Mouse (Mus musculus) neutrophil, adult 59 days (primary cell): ENCODE measurements around the gene Rtbdn. TPM values are rescaled to one million over a fixed set of nuclear protein-coding genes. Genes with fewer than 3 reads are reported as not detected.

Experiments used
- total RNA-seq, 2 experiments: library from RNA; stranded (reverse); gene quantifications; 1 replicate in 1 of 2; 2 replicates in 1 of 2; pipeline ENCODE4 v1.2.4; 2023

Rtbdn gene
- not detected for total RNA-seq

GRCm38 (mm10) chr8:84946528-84947240 lies at the start of gene Rtbdn:
Gene Rtbdn (plus strand): TSS chr8:84946991.

GRCm38 (mm10) chr8:84901752-84902151 lies 45.0 kb upstream of the Rtbdn start, which contains the start of gene Klf1:
Gene Klf1 (plus strand): TSS chr8:84901928.

DNA sequence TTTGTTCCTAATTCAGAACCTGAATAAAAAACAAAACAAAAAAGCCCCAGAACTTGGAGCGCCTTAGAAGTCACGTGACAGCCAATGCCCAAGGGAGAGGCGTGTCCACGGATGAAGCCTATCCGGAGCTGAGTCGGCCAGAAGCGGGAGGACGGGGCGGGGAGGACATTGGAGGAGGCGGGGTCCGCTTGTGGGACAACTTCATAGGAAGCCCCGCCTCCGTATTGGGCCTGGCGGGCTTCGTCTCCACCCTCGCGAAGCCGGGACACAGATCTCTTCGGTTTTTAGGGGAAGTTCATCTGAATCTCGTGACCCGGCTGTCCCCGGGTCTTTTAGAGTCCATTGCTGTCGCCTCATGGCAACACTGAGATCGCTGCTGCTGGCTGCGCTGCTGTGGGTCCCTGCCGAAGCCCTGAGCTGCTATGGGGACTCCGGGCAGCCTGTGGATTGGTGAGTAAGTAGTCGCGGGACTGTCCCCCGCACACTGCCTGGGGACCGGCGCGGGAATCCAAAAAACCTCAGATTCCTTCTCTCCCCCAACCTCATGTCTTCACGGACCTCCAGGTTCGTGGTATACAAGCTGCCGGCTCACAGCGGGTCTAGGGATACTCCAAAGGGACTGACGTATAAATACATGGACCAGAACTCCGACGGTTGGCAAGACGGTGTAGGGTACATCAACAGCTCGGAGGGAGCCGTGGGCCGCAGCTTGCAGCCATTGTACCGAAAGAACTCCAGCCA lies 38.2 kb upstream of the Rtbdn start, which contains the start of gene Dnase2a:
Dnase2a (plus strand) TSS at position 140 of the 741 bp plus-strand sequence.

GRCm38 (mm10) chr8:84936962-84937546 lies 9.7 kb upstream of the Rtbdn start, which contains the start of gene Mast1:
Gene Mast1 (minus strand): TSS chr8:84937359.

GRCm38 (mm10) chr8:84969241-84970134 lies 22.7 kb downstream of the Rtbdn start, which contains the start of the genes Gm49661, Prdx2 and Rnaseh2a:
Gene Gm49661 (minus strand): TSS chr8:84969433.
Gene Prdx2 (plus strand): TSS chr8:84969587.
Gene Rnaseh2a (minus strand): TSS chr8:84969767.

DNA sequence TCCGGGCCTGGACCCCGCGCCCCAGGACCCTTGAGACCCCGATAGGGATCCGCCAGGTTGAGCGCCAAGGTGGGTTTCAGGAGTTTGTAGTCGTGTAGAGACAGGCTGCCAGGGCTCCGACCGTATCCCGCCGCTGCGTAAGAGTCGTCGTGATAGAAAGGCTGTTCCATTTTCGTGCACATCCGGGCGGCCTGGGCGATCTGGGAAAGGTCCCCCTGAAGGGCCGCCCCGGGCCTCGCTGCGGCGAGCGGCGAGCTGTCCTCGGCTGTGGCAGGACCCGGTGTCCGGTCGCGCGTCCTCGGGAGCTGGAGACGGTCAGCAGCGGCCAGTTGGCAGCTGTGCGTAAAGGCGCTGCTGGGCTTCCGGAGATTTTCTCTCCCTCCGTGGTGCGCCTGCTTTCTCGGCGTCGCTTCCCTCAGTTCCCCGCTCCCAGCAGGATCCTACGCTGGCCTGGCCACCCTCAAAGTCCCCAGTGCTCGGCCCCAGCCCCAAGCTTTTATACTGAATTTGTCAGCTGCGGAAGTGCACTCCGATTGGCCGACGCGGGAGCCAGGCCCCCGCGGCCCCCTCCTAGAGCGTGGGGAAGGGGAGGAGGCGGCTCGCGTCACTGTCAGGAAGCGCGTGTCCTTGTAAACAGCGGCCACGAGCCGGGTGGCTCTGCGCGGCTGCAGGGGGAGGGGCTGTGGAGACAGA lies 31.6 kb downstream of the Rtbdn start, which contains the start of gene Junb:
Junb (minus strand) TSS at position 471 of the 693 bp plus-strand sequence.

DNA sequence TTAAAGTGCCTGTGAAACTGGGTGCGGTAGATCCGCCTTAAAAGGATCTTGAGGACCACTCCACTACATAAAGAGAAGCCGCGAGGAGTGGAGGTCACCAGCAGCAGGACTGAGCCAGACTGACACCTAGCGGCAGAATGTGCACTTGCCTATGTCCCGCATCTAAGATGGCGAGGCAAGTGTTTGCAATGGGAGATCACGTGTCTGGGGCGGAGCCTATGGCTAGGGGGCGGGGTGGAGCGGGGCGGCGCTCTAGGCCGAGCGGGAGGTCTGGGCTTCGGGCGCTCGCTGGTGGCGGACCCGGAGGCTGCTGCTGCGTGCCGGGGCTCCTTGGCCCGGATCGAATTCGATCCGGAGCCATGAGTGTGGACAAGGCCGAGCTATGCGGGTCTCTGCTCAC lies 43.6 kb downstream of the Rtbdn start, which contains the start of gene Hook2:
Hook2 (plus strand) TSS at position 255 of the 400 bp plus-strand sequence.

Other genes with a start within 250 kb of the Rtbdn start
- 100 to 1,000 TPM; 102 to 117 TPM for gene Lyl1, start 245.5 kb upstream of the Rtbdn start, total RNA-seq
- 10 to 100 TPM in 1 of 2 experiments, 1 to 10 TPM in 1; 7.7 to 11.2 TPM for gene G430095P16Rik, start 224.0 kb upstream of the Rtbdn start, total RNA-seq
- 10 to 100 TPM; 19.5 to 24.7 TPM for gene Nfix, start 146.6 kb upstream of the Rtbdn start, total RNA-seq
- 1 to 10 TPM in 1 of 2 experiments, under 1 TPM in 1; 0.95 to 1.0 TPM for gene Dand5, start 124.2 kb upstream of the Rtbdn start, total RNA-seq
- 1 to 10 TPM; 6.1 to 6.9 TPM for gene Gadd45gip1, start 115.5 kb upstream of the Rtbdn start, total RNA-seq
- 10 to 100 TPM; 38.7 to 39.0 TPM for gene Rad23a, start 106.3 kb upstream of the Rtbdn start, total RNA-seq
- 100 to 1,000 TPM; 286 to 287 TPM for gene Calr, start 100.1 kb upstream of the Rtbdn start, total RNA-seq
- 10 to 100 TPM; 29.4 to 29.6 TPM for gene Farsa, start 90.0 kb upstream of the Rtbdn start, total RNA-seq
- 10 to 100 TPM; 13.6 to 16.0 TPM for gene Syce2, start 74.9 kb upstream of the Rtbdn start, total RNA-seq
- 1 to 10 TPM; 5.6 TPM for gene Gcdh, start 53.1 kb upstream of the Rtbdn start, total RNA-seq
- gene Klf1, start 45.1 kb upstream of the Rtbdn start, total RNA-seq: 10 to 100 TPM in 1 of 2 experiments, 1 to 10 TPM in 1; 6.4 to 17.8 TPM
- gene Dnase2a, start 38.4 kb upstream of the Rtbdn start, total RNA-seq: 10 to 100 TPM; 19.0 to 25.7 TPM
- gene Mast1, start 9.6 kb upstream of the Rtbdn start, total RNA-seq: not detected
- not detected for gene Gm49661, start 22.4 kb downstream of the Rtbdn start, total RNA-seq
- gene Prdx2, start 22.6 kb downstream of the Rtbdn start, total RNA-seq: 100 to 1,000 TPM in 1 of 2 experiments, 10 to 100 TPM in 1; 83.7 to 137 TPM
- 10 to 100 TPM; 32.2 to 37.0 TPM for gene Rnaseh2a, start 22.8 kb downstream of the Rtbdn start, total RNA-seq
- gene Junb, start 31.7 kb downstream of the Rtbdn start, total RNA-seq: 100 to 1,000 TPM; 884 to 937 TPM
- gene Hook2, start 43.6 kb downstream of the Rtbdn start, total RNA-seq: 1 to 10 TPM; 1.0 to 1.2 TPM
- not detected for gene Best2, start 67.5 kb downstream of the Rtbdn start, total RNA-seq
- gene Asna1, start 78.3 kb downstream of the Rtbdn start, total RNA-seq: 10 to 100 TPM; 57.0 to 57.8 TPM
- gene Trir, start 79.8 kb downstream of the Rtbdn start, total RNA-seq: 100 to 1,000 TPM; 147 to 163 TPM
- 10 to 100 TPM; 33.7 to 38.2 TPM for gene Tnpo2, start 89.9 kb downstream of the Rtbdn start, total RNA-seq
- 1 to 10 TPM; 4.5 to 5.5 TPM for gene Fbxw9, start 113.1 kb downstream of the Rtbdn start, total RNA-seq
- gene Gm5741, start 121.0 kb downstream of the Rtbdn start, total RNA-seq: not detected
- 10 to 100 TPM; 35.3 to 45.7 TPM for gene Dhps, start 124.8 kb downstream of the Rtbdn start, total RNA-seq
- 10 to 100 TPM; 34.0 to 35.8 TPM for gene Wdr83os, start 133.7 kb downstream of the Rtbdn start, total RNA-seq
- gene Wdr83, start 134.3 kb downstream of the Rtbdn start, total RNA-seq: 10 to 100 TPM in 1 of 2 experiments, 1 to 10 TPM in 1; 9.7 to 13.2 TPM
- 100 to 1,000 TPM; 307 to 319 TPM for gene Man2b1, start 136.3 kb downstream of the Rtbdn start, total RNA-seq
- gene Zfp791, start 176.1 kb downstream of the Rtbdn start, total RNA-seq: not detected
- not detected for gene Cks1brt, start 204.9 kb downstream of the Rtbdn start, total RNA-seq